Mouse (Mus musculus) cerebral cortex, adult 2 months (tissue): ENCODE data around the gene Cyp4f16.

Experiments
- whole genome bisulfite sequencing: fragments of 180-500 bp; shearing (Covaris S2); methylation state at CpG from one replicate; pipeline ENCODE4 v1.1.7; 2018; 5-methylcytosine and 5-hydroxymethylcytosine counted together

The Cyp4f16 gene

GRCm38 (mm10) chr17:32536051-32536866, at the start of gene Cyp4f16:
Gene Cyp4f16, plus strand, starts transcription at chr17:32536558.
- 10% methylated on average over 5 of the region's 5 CpGs for WGBS

GRCm38 (mm10) chr17:32492349-32492980, 43.9 kb upstream of the Cyp4f16 start:
- WGBS = 27% methylated on average over 30 of the region's 30 CpGs

GRCm38 (mm10) chr17:32494601-32495000, 41.8 kb upstream of the Cyp4f16 start:
- WGBS = 56% methylated on average over 1 of the region's 1 CpGs

- WGBS = 84% methylated on average over 4 of the region's 4 CpGs
Measured at GRCm38 (mm10) chr17:32500511-32500910, 35.8 kb upstream of the Cyp4f16 start.

GRCm38 (mm10) chr17:32501051-32501450, 35.3 kb upstream of the Cyp4f16 start:
- 56% methylated on average over 3 of the region's 3 CpGs for WGBS

- 85% methylated on average over 2 of the region's 2 CpGs for WGBS
Measured at GRCm38 (mm10) chr17:32503111-32503510, 33.2 kb upstream of the Cyp4f16 start.

- 22% methylated on average over 30 of the region's 30 CpGs for WGBS
Measured at GRCm38 (mm10) chr17:32505851-32506728, 30.3 kb upstream of the Cyp4f16 start, which contains the start of gene Cyp4f17. Gene Cyp4f17, plus strand, starts transcription at chr17:32506050.

GRCm38 (mm10) chr17:32506729-32507245, 29.6 kb upstream of the Cyp4f16 start:
- WGBS = 65% methylated on average over 9 of the region's 9 CpGs

GRCm38 (mm10) chr17:32516126-32516525, 20.2 kb upstream of the Cyp4f16 start:
- WGBS = 48% methylated on average over 5 of the region's 5 CpGs

GRCm38 (mm10) chr17:32521981-32522380, 14.4 kb upstream of the Cyp4f16 start:
- WGBS = 93% methylated on average over 5 of the region's 5 CpGs

- 93% methylated on average over 4 of the region's 4 CpGs for WGBS
Measured at GRCm38 (mm10) chr17:32522386-32522785, 14.0 kb upstream of the Cyp4f16 start.

- WGBS = 93% methylated on average over 5 of the region's 5 CpGs
Measured at GRCm38 (mm10) chr17:32522816-32523215, 13.5 kb upstream of the Cyp4f16 start.

- WGBS = 86% methylated on average over 11 of the region's 11 CpGs
Measured at GRCm38 (mm10) chr17:32523895-32524294, 12.5 kb upstream of the Cyp4f16 start.

- WGBS = 83% methylated on average over 1 of the region's 1 CpGs
Measured at GRCm38 (mm10) chr17:32526341-32526740, 10.0 kb upstream of the Cyp4f16 start.

GRCm38 (mm10) chr17:32527748-32528147, 8.6 kb upstream of the Cyp4f16 start:
- 86% methylated on average over 11 of the region's 11 CpGs for WGBS

GRCm38 (mm10) chr17:32528408-32529337, 7.7 kb upstream of the Cyp4f16 start:
- 21% methylated on average over 26 of the region's 26 CpGs for WGBS

GRCm38 (mm10) chr17:32532356-32532755, 4.0 kb upstream of the Cyp4f16 start:
- WGBS = 80% methylated on average over 4 of the region's 4 CpGs

GRCm38 (mm10) chr17:32534068-32534467, 2.3 kb upstream of the Cyp4f16 start:
- 87% methylated on average over 6 of the region's 6 CpGs for WGBS

GRCm38 (mm10) chr17:32536867-32537250, 501 bp downstream of the Cyp4f16 start:
- WGBS = 53% methylated on average over 5 of the region's 5 CpGs

GRCm38 (mm10) chr17:32544792-32545191, 8.4 kb downstream of the Cyp4f16 start:
- 94% methylated on average over 5 of the region's 5 CpGs for WGBS

GRCm38 (mm10) chr17:32550377-32550776, 14.0 kb downstream of the Cyp4f16 start:
- 95% methylated on average over 3 of the region's 3 CpGs for WGBS
